Mouse (Mus musculus): ENCODE data around the gene Cpsf6.

GRCm38 (mm10) chr10:117383941-117384340 lies 4.1 kb upstream of the Cpsf6 start:
- TF ChIP-seq CTCF (IDR thresholded peaks at IDR 0.05; ENCODE audit: control insufficient read depth, insufficient read depth, low read length) (no peak), POLR2A (IDR thresholded peaks at IDR 0.05; ENCODE audit: borderline replicate concordance, control insufficient read depth, low read depth, low read length) (no peak)
